Mouse (Mus musculus): ENCODE measurements around the gene F7.

Gene F7

GRCm38 (mm10) chr8:13025487-13026224 is at the start of gene F7:
Gene F7 (plus strand): TSS chr8:13026034.
- DNase-seq, result no peak

DNA sequence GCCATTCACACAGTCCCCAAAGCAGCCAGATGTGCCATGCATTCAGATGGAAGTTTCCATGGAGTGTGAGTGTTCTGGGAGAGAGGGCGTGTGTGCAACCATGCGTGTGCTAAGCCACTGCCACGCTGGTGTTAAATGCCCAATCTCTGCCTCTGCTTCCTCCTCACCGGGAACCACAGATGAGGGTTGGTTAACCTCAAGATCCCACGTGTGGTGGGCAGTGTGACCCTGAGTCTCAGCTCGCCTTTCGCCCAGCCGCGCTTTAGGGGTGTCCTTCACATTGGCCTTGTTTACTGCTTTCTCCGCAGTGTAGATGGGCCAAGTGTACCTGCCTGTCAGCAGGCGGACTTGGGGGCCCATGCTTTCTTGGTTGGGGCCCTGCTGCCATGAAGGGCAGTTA is 49.5 kb upstream of the F7 start:
- no peak for DNase-seq

DNA sequence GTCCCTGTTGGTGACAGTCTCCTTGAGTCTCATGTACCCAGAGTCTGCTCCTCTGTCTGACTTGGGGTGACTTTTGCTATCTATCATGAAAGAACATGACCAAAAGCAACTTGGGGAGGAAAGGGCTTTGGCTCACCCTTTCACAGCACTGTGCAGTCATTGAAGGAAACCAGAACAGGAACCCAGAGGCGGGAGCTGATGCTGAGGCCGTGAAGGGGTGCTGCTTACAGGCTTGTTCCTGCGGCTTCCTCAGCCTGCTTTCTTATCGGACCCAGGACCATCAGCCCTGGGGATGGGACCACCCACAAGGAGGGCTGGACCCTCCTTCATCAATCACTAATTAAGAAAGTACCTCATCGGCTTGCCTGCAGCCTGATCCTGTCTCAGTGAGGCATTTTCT is 49.1 kb upstream of the F7 start:
- DNase-seq, result no peak

GRCm38 (mm10) chr8:12977325-12977724 is 48.5 kb upstream of the F7 start:
- DNase-seq, result no peak

- no peak for DNase-seq
Observed at GRCm38 (mm10) chr8:12978308-12978707, 47.5 kb upstream of the F7 start.

DNA sequence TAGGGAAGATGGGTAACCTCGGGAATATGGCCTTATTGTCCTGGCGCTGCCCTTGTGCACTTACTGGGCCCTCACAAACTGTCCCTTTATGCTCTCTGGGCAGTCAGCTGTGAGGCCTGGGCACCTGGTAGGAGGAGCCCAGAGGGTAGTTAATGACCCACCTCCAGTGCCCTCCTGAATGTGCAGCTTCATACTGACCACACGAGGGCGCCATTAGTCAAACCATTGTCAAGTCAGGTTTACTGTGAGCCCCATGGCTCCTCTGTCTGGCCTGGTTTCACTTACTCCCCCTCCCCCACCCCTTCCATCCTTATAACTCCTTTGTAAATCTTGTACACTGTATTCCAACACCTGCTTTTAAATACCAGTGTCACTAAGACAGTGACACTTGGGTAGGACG is 47.1 kb upstream of the F7 start:
- DNase-seq, result peak in 1 of 2 experiments; percentile 23

DNA sequence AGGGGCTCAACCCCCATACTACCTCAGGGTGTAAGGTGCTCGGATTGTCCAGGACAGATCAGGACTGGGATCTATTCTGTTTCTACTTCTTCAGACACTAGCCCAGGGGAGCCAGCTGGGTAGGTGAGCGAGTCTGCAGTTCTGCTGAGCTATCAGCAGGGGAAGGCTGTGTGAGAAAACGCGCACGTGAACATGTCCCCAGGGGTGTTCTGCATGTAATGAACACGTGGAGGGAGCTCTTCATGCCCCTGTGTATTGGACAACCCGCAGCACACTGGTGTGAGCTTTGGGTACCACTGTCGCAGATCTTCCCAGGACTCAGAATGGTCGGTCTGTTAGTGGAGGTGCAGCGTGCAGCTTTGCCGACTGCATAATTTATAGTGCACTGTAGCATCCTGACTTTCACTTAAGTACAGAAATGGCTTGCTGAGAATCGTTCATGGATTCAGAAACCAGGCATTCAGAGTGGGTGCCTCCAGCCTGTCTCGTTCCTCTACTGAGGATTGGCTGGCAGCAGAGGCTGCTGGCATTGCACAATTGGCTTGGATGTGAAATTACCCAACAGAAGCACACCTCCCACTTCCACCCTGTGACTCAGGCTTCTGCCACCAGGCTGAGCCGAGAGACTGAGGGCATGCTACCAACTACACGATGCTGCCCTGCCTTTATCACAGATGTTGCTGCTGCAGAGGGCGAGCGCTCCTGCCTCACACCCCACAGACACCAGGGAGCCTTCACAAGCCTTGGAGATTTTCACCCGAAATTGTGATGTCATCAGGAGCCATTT is 42.0 kb upstream of the F7 start:
- no peak for DNase-seq

DNA sequence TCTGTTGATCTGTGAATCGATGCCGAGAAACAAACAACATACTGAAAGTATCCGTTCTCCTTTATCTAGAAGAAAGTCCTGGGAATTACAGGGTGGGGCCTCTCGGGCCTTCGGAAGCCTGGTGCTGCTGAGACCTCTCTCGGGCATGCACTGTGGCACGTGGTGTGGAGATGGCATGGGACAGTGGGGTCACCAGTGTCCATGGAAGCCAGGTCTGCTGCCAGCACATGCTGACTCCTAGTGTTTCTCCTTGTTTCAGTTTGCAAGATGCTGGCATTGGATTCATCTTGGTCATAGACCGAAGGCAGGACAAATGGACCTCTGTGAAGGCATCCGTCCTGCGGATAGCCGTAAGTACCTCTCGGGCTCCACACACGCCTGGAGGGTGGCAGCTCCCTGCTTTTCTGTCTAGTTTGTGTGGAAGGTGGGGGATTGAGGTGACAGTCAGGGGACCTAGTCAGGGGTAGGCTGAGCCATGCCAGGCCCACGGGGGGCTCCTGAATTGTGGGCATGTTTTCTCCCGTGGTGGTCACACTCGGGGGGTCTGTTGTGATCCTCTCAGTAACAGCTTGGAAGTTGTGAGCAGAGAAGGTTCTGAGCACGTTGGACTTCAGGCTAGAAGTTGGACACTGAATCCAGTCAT is 41.1 kb upstream of the F7 start:
- DNase-seq, result no peak

DNA sequence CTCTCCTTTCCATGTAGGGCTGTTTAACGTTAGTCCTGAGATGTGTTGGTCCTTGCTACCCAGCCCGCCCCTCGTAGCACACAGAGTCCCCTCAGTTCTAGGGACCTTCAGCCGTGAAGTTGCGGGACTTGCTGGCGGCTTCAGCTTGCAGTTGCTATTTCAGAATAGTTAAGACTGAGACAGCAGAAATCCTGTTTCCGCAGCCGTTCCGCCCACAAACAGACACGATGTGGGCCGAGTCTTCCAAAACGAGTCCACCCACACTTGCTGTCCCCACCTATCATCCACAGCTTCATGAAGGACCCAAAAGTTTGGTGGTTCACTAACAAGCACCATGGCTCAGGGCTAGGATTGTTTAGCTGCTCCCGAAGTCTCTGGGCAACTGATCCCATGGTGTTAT is 40.6 kb upstream of the F7 start:
- no peak for DNase-seq

- no peak for DNase-seq
Observed at GRCm38 (mm10) chr8:12987571-12987970, 38.3 kb upstream of the F7 start.

GRCm38 (mm10) chr8:12988722-12989430 is 37.0 kb upstream of the F7 start:
- no peak for DNase-seq

GRCm38 (mm10) chr8:12991411-12991810 is 34.4 kb upstream of the F7 start:
- no peak for DNase-seq

DNA sequence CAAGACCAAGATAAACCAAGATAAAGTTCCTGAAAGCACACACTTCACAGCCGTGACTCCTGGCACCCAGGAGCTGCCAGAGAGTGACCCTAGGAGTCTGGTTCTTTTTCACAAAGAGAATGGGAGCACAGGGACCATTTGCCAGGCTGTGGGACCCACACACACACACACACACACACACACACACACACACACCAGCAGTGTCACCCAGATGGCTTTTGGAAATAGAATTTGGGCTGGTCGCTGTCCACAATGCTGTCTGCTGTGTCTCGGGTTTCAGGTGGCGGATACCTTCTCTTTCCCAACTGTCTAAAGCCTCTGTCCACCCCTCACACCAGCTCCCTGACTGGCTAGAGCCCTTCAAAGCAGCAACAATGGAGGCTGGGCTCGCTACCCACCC is 31.4 kb upstream of the F7 start:
- no peak for DNase-seq

DNA sequence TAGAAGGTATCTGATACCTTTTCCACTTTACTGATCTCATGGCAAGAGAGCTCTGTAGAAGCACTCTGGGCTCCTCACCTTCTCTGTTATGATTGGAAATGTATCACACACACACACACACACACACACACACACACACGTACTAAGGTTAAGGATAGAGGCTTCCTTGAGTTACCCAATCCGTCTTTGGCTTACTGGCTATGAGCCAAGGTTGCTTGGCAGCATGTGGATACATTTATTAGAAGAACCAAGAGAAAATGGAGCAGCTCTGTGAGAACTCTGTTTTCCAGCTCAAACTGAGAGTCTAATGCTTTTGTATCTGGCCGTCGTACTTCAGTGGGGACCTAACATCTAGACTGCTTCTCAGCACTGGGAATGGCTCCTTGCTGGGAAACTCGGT is 30.4 kb upstream of the F7 start:
- no peak for DNase-seq

DNA sequence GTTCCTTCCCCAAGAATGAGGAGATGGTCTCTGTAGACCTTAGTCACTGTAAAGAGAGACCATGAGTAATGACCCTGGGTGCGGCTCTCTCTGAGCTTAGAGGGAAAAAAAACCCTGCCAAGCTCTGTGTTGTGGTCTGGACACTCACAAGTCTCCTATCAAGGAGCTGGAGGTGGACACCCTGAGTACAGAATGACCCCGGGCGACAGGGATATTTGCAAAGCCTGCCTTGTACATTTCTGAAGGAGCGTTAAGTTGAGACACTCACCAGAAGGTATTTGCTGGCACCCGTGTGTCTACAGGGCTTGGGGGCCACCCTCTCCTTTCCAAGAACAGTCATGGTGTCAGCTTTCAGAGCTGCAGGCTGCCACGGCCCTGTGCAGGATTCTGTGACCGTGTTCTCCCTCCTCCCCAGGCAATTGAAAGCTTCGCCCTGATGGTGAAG is 29.0 kb upstream of the F7 start:
- DNase-seq, result no peak

GRCm38 (mm10) chr8:12998331-12998730 is 27.5 kb upstream of the F7 start:
- DNase-seq, result no peak

DNA sequence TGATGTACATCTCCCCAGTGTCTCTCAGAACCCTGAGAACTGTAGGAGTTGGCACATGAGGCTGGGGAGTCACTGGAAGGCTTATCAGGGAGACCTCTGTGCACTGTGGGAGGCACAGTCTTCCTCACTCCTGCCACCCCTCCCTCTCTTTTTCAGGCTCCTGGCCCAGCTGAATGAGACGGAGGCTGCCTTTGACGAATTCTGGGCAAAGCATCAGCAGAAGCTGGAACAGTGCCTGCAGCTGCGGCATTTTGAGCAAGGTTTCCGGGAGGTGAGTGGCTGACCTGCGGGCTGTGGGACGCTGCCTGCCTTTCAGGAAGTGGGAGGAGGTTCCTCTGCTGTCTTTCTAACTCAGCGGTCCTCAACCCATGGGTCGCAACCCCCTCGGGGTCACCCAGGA is 26.0 kb upstream of the F7 start:
- DNase-seq, result no peak

- no peak for DNase-seq
Observed at GRCm38 (mm10) chr8:13007458-13007857, 18.4 kb upstream of the F7 start.

DNA sequence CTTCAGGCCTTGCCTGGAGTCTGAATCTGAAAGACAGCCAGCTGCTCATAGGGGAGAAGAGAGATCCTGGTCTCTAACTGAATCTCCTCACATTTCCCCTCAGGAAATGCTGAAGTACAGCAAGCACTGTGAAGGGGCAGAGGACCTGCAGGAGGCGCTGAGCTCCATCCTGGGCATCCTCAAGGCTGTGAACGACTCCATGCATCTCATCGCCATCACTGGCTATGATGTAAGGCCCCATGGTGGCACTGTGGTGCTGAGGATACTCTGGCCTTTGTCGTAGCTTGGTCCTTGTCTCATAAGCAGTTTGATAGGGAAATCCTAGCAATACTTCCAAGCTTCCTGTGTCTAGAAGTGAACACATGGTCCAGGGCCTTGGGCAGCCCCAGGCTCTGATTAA is 15.5 kb upstream of the F7 start:
- DNase-seq, result no peak

DNA sequence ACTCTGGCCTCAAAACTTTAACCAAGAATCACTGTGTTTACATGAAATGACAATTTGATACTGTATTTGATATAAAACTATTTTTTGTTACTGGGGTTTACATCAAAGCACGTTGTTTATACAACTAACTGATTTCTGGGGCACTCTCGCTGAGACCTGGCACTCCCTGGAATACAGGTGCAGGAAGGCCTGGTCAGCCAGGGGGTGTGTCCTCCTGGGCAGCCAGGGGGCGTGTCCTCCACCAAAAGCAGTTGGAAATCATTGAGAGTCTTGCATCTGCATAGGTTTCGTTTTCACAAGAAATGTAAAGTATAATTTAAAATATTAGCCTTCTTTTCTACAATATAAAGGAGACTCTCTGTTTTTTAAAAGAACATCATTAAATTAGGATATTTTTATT is 6.3 kb upstream of the F7 start:
- no peak for DNase-seq

- no peak for DNase-seq
Observed at GRCm38 (mm10) chr8:13021830-13022229, 4.0 kb upstream of the F7 start.

- DNase-seq, result no peak
Observed at GRCm38 (mm10) chr8:13027615-13028014, 1.8 kb downstream of the F7 start.

DNA sequence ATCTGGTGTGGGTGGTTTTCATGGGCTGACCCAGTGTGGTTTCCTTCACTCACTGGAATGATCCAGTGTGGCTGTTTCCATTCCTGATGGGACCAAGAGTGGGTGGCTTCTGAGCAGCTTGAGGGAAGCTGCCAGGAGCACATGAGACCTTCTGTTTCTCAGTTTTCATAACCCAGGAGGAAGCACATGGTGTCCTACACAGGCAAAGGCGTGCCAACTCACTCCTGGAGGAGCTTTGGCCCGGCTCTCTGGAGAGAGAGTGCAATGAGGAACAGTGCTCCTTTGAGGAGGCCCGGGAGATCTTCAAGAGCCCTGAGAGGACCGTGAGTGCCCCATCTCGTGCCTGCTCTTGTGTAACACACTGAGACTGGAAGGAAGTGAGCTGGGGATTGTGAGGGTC is 2.6 kb downstream of the F7 start:
- DNase-seq, result no peak
